Mouse (Mus musculus) kidney, postnatal 25 days (tissue): ENCODE results near the gene Srrd.

ENCODE experiments used
- DNase-seq, 2 experiments: peaks; one replicate each; pipeline ENCODE4 v3.0.0; 2021; ENCODE audit warnings: mixed read lengths in 2 of 2

The Srrd gene

GRCm38 (mm10) chr5:112288193-112289141 is 54.4 kb downstream of the Srrd start:
- DNase-seq, result peak; percentile 52 to 78

GRCm38 (mm10) chr5:112287652-112288051 is 55.2 kb downstream of the Srrd start:
- no peak for DNase-seq
